Mouse (Mus musculus) ES-Bruce4 (cell line): ENCODE results near the gene Ccr1l1. TPM values are rescaled to one million over a fixed set of nuclear protein-coding genes. Genes with fewer than 3 reads are reported as not detected.

ENCODE experiments used
- H3K27ac ChIP-seq: 2 replicates; pipeline ENCODE4 v1.5.1; 2012; ENCODE audit warnings: low read length, inconsistent platforms; ENCODE audit not compliant: insufficient read depth
- H3K27me3 ChIP-seq: 2 replicates; pipeline ENCODE4 v1.6.1; 2012; ENCODE audit warnings: mild to moderate bottlenecking, low read length, inconsistent platforms; ENCODE audit not compliant: control insufficient read depth, poor library complexity, insufficient read depth, severe bottlenecking
- H3K36me3 ChIP-seq: 2 replicates; pipeline ENCODE4 v1.6.1; 2012; ENCODE audit warnings: inconsistent platforms, mild to moderate bottlenecking, low read length, moderate library complexity; ENCODE audit not compliant: control insufficient read depth, poor library complexity, insufficient read depth, severe bottlenecking
- H3K4me1 ChIP-seq: one replicate; pipeline ENCODE4 v1.8.1; 2011; ENCODE audit warnings: low read length; ENCODE audit not compliant: control insufficient read depth, insufficient read depth
- H3K4me3 ChIP-seq: 2 replicates; pipeline ENCODE4 v1.5.1; 2011; ENCODE audit warnings: low read depth, mild to moderate bottlenecking, low read length
- H3K9ac ChIP-seq: 2 replicates; pipeline ENCODE4 v1.6.1; 2012; ENCODE audit warnings: low read depth, mild to moderate bottlenecking, inconsistent platforms; ENCODE audit not compliant: poor library complexity, severe bottlenecking
- H3K9me3 ChIP-seq: replicated peaks from 2 replicates; pipeline ENCODE4 v1.6.1; 2012; ENCODE audit warnings: mild to moderate bottlenecking, low read length, inconsistent platforms; ENCODE audit not compliant: control insufficient read depth, poor library complexity, insufficient read depth, severe bottlenecking
- CTCF ChIP-seq: IDR thresholded peaks from one replicate; pipeline ENCODE4 v1.8.1; 2011; ENCODE audit warnings: low read depth, low read length
- EP300 ChIP-seq: IDR thresholded peaks from 2 replicates; pipeline ENCODE4 v1.6.1; 2011; ENCODE audit warnings: low read depth, low read length; ENCODE audit not compliant: insufficient read depth
- POLR2A ChIP-seq: IDR thresholded peaks from one replicate; pipeline ENCODE4 v1.8.1; 2011; ENCODE audit warnings: low read length; ENCODE audit not compliant: insufficient read depth
- polyA plus RNA-seq: library from polyadenylated mRNA; stranded (reverse); fragments of >200 nt; gene quantifications from 2 replicates; pipeline ENCODE4 v1.2.4, GENCODE M21; 2011; ENCODE audit warnings: low read depth; ENCODE audit not compliant: missing spikeins, insufficient read depth, insufficient read length

Ccr1l1 gene
- polyA plus RNA-seq = not detected in 2 replicates

- no peak within 1 kb of the TSS for H3K9ac ChIP-seq
- H3K9me3 ChIP-seq = no peaks in the 10 kb centered on the region
- TF ChIP-seq CTCF = no peak
- TF ChIP-seq POLR2A = no peak
- TF ChIP-seq EP300 = no peak
- no peaks in the 10 kb centered on the region for H3K27me3 ChIP-seq
- no peaks in the 10 kb centered on the region for H3K36me3 ChIP-seq
- no peak within 1 kb of the TSS for H3K4me3 ChIP-seq
- no peak within 1 kb of the TSS for H3K27ac ChIP-seq
- no peaks in the 10 kb centered on the region for H3K4me1 ChIP-seq
Observed at GRCm38 (mm10) chr9:123978308-123978707, at the start of gene Ccr1l1. TSS of gene Ccr1l1 (minus strand) at chr9:123978408.

GRCm38 (mm10) chr9:124021672-124022071, 43.5 kb upstream of the Ccr1l1 start, which contains the start of gene Ccr3:
TSS of gene Ccr3 (plus strand) at chr9:124021972.
- H3K36me3 ChIP-seq = no peaks in the 10 kb centered on the region
- TF ChIP-seq CTCF (no peak), POLR2A (no peak), EP300 (no peak)
- H3K9me3 ChIP-seq = no peaks in the 10 kb centered on the region
- no peak within 1 kb of the TSS for H3K27ac ChIP-seq
- H3K9ac ChIP-seq = no peak within 1 kb of the TSS
- H3K4me3 ChIP-seq = no peak within 1 kb of the TSS
- H3K4me1 ChIP-seq = no peaks in the 10 kb centered on the region
- H3K27me3 ChIP-seq = no peaks in the 10 kb centered on the region

GRCm38 (mm10) chr9:124019887-124020286, 41.7 kb upstream of the Ccr1l1 start:
- Histone ChIP-seq H3K27me3 (no peaks in the 10 kb centered on the region), H3K9ac (no peak overlapping the region), H3K4me3 (no peak overlapping the region), H3K9me3 (no peaks in the 10 kb centered on the region), H3K36me3 (no peaks in the 10 kb centered on the region), H3K4me1 (no peaks in the 10 kb centered on the region), H3K27ac (no peak overlapping the region)
- TF ChIP-seq EP300 (no peak), CTCF (no peak), POLR2A (no peak)

- no peaks in the 10 kb centered on the region for H3K9me3 ChIP-seq
- no peak for TF ChIP-seq CTCF
- TF ChIP-seq EP300 = no peak
- TF ChIP-seq POLR2A = no peak
- no peaks in the 10 kb centered on the region for H3K4me1 ChIP-seq
- H3K36me3 ChIP-seq = no peaks in the 10 kb centered on the region
- H3K9ac ChIP-seq = no peak overlapping the region
- H3K4me3 ChIP-seq = no peak overlapping the region
- no peak overlapping the region for H3K27ac ChIP-seq
- H3K27me3 ChIP-seq = no peaks in the 10 kb centered on the region
Observed at GRCm38 (mm10) chr9:124016048-124016447, 37.8 kb upstream of the Ccr1l1 start.

- H3K27me3 ChIP-seq = no peaks in the 10 kb centered on the region
- no peaks in the 10 kb centered on the region for H3K4me1 ChIP-seq
- no peaks in the 10 kb centered on the region for H3K9me3 ChIP-seq
- H3K4me3 ChIP-seq = no peak overlapping the region
- H3K36me3 ChIP-seq = no peaks in the 10 kb centered on the region
- no peak overlapping the region for H3K9ac ChIP-seq
- H3K27ac ChIP-seq = no peak overlapping the region
- TF ChIP-seq POLR2A = no peak
- TF ChIP-seq CTCF = no peak
- no peak for TF ChIP-seq EP300
Observed at GRCm38 (mm10) chr9:124014985-124015652, 36.9 kb upstream of the Ccr1l1 start.

- H3K9ac ChIP-seq = no peak overlapping the region
- H3K4me1 ChIP-seq = no peaks in the 10 kb centered on the region
- H3K4me3 ChIP-seq = no peak overlapping the region
- no peak for TF ChIP-seq EP300
- no peak for TF ChIP-seq CTCF
- no peak for TF ChIP-seq POLR2A
- H3K27ac ChIP-seq = no peak overlapping the region
- H3K36me3 ChIP-seq = no peaks in the 10 kb centered on the region
- H3K9me3 ChIP-seq = no peaks in the 10 kb centered on the region
- no peaks in the 10 kb centered on the region for H3K27me3 ChIP-seq
Observed at GRCm38 (mm10) chr9:124013270-124013669, 35.1 kb upstream of the Ccr1l1 start.
